Mouse (Mus musculus): ENCODE measurements at regions not wholly inside any gene's neighbourhood (a gene's known extent, or its start where the extent isn't known, plus 50 kb on each side); places are given as distances from the start of the nearest gene placed in this dataset.

- no peaks in the 10 kb centered on the region for H3K36me3 ChIP-seq (ENCODE audit: control insufficient read depth, insufficient read depth, low read length)
- no peak overlapping the region for H3K4me3 ChIP-seq (ENCODE audit: low read depth, low read length)
- no peaks in the 10 kb centered on the region for H3K27me3 ChIP-seq (ENCODE audit: control insufficient read depth, insufficient read depth, low read length)
- no peak overlapping the region for H3K9ac ChIP-seq (ENCODE audit: low read length)
- no peaks in the 10 kb centered on the region for H3K9me3 ChIP-seq (ENCODE audit: control insufficient read depth, low read length)
- WGBS, result 26% methylated on average over 12 of the region's 12 CpGs
- TF ChIP-seq CTCF (IDR thresholded peaks at IDR 0.05; ENCODE audit: low read depth) (no peak), EP300 (optimal IDR thresholded peaks at IDR 0.05) (no peak)
- H3K4me2 ChIP-seq (replicated peaks; ENCODE audit: low read depth), result peak overlapping the region; percentile 31
- peak overlapping the region; percentile 49; the same call in 1 of the 2 replicates for H3K27ac ChIP-seq (replicated peaks)
- H3K4me1 ChIP-seq (replicated peaks; ENCODE audit: control insufficient read depth, insufficient read depth), result no peaks in the 10 kb centered on the region
- ATAC-seq (ENCODE audit: low FRiP score, low TSS enrichment) (no peak; the same call in 1 of the 2 replicates), DNase-seq (ENCODE audit: low spot score) (no peak)
These were observed 267.8 kb upstream of the Arid1b start for GRCm38 (mm10) chr17:4726331-4726741.

GRCm38 (mm10) chr17:4734412-4734881, 259.7 kb upstream of the Arid1b start:
- Histone ChIP-seq H3K4me1 (replicated peaks; ENCODE audit: control insufficient read depth, insufficient read depth) (no peaks in the 10 kb centered on the region), H3K4me3 (ENCODE audit: low read depth, low read length) (no peak overlapping the region), H3K9me3 (ENCODE audit: control insufficient read depth, low read length) (no peaks in the 10 kb centered on the region), H3K4me2 (replicated peaks; ENCODE audit: low read depth) (no peak overlapping the region), H3K27ac (replicated peaks) (no peak overlapping the region), H3K9ac (ENCODE audit: low read length) (no peak overlapping the region), H3K36me3 (ENCODE audit: control insufficient read depth, insufficient read depth, low read length) (no peaks in the 10 kb centered on the region), H3K27me3 (ENCODE audit: control insufficient read depth, insufficient read depth, low read length) (no peaks in the 10 kb centered on the region)
- no peak for TF ChIP-seq CTCF (IDR thresholded peaks at IDR 0.05; ENCODE audit: low read depth)
- TF ChIP-seq EP300 (optimal IDR thresholded peaks at IDR 0.05), result no peak
- ATAC-seq (ENCODE audit: low FRiP score, low TSS enrichment) (no peak), DNase-seq (ENCODE audit: low spot score) (no peak)
- WGBS, result 24% methylated on average over 5 of the region's 5 CpGs

DNA sequence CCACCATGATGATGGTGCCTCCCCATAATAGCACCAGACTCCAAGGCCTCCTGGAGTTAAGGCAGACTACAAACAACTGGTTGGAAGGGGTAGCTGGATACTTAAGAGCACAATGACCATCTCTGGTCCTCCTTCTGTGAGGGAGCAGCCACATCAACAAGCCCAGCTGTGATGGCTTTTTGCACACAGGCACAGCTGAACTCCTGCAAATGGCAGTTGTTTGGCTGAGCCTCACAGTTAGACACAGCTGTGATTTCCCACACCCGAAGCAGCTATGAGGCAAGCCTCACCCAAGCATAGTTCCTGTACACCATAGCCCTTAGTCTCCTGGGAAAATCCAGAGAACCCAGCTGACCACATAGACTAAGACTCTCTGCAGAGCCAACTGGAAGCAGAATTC, 258.9 kb upstream of the Arid1b start:
- no peak overlapping the region for H3K4me3 ChIP-seq (ENCODE audit: low read depth, low read length)
- peak; percentile 54; the same call in 1 of the 2 replicates for ATAC-seq (ENCODE audit: low FRiP score, low TSS enrichment)
- H3K36me3 ChIP-seq (ENCODE audit: control insufficient read depth, insufficient read depth, low read length), result no peaks in the 10 kb centered on the region
- TF ChIP-seq EP300 (optimal IDR thresholded peaks at IDR 0.05), result no peak
- no peak for TF ChIP-seq CTCF (IDR thresholded peaks at IDR 0.05; ENCODE audit: low read depth)
- no peak overlapping the region for H3K9ac ChIP-seq (ENCODE audit: low read length)
- no peak overlapping the region for H3K4me2 ChIP-seq (replicated peaks; ENCODE audit: low read depth)
- H3K4me1 ChIP-seq (replicated peaks; ENCODE audit: control insufficient read depth, insufficient read depth), result no peaks in the 10 kb centered on the region
- WGBS, result 55% methylated on average over 1 of the region's 1 CpGs
- no peak overlapping the region; the same call in 1 of the 2 replicates for H3K27ac ChIP-seq (replicated peaks)
- no peaks in the 10 kb centered on the region for H3K27me3 ChIP-seq (ENCODE audit: control insufficient read depth, insufficient read depth, low read length)
- no peak for DNase-seq (ENCODE audit: low spot score)
- H3K9me3 ChIP-seq (ENCODE audit: control insufficient read depth, low read length), result no peaks in the 10 kb centered on the region

- TF ChIP-seq CTCF (IDR thresholded peaks at IDR 0.05; ENCODE audit: low read depth) (no peak), EP300 (optimal IDR thresholded peaks at IDR 0.05) (no peak)
- Histone ChIP-seq H3K9me3 (ENCODE audit: control insufficient read depth, low read length) (no peaks in the 10 kb centered on the region), H3K27me3 (ENCODE audit: control insufficient read depth, insufficient read depth, low read length) (no peaks in the 10 kb centered on the region), H3K9ac (ENCODE audit: low read length) (no peak overlapping the region), H3K4me1 (replicated peaks; ENCODE audit: control insufficient read depth, insufficient read depth) (no peaks in the 10 kb centered on the region), H3K27ac (replicated peaks) (no peak overlapping the region), H3K4me3 (ENCODE audit: low read depth, low read length) (no peak overlapping the region), H3K36me3 (ENCODE audit: control insufficient read depth, insufficient read depth, low read length) (no peaks in the 10 kb centered on the region), H3K4me2 (replicated peaks; ENCODE audit: low read depth) (no peak overlapping the region)
- no peak for ATAC-seq (ENCODE audit: low FRiP score, low TSS enrichment)
- 76% methylated on average over 3 of the region's 3 CpGs for WGBS
- DNase-seq (ENCODE audit: low spot score), result no peak
These were observed 257.4 kb upstream of the Arid1b start for GRCm38 (mm10) chr17:4736689-4737088.

- WGBS, result 29% methylated on average over 7 of the region's 7 CpGs
- H3K4me3 ChIP-seq (ENCODE audit: low read depth, low read length), result no peak overlapping the region
- ATAC-seq (ENCODE audit: low FRiP score, low TSS enrichment), result no peak
These were observed 255.2 kb upstream of the Arid1b start for GRCm38 (mm10) chr17:4738717-4739485.

GRCm38 (mm10) chr17:4740784-4741183, 253.3 kb upstream of the Arid1b start:
- no peaks in the 10 kb centered on the region for H3K9me3 ChIP-seq (ENCODE audit: control insufficient read depth, low read length)
- no peaks in the 10 kb centered on the region for H3K36me3 ChIP-seq (ENCODE audit: control insufficient read depth, insufficient read depth, low read length)
- H3K9ac ChIP-seq (ENCODE audit: low read length), result no peak overlapping the region
- no peak for TF ChIP-seq CTCF (IDR thresholded peaks at IDR 0.05; ENCODE audit: low read depth)
- no peak for TF ChIP-seq EP300 (optimal IDR thresholded peaks at IDR 0.05)
- no peak overlapping the region for H3K4me3 ChIP-seq (ENCODE audit: low read depth, low read length)
- ATAC-seq (ENCODE audit: low FRiP score, low TSS enrichment) (no peak), DNase-seq (ENCODE audit: low spot score) (no peak)
- H3K4me2 ChIP-seq (replicated peaks; ENCODE audit: low read depth), result no peak overlapping the region
- no peak overlapping the region for H3K27ac ChIP-seq (replicated peaks)
- no peaks in the 10 kb centered on the region for H3K4me1 ChIP-seq (replicated peaks; ENCODE audit: control insufficient read depth, insufficient read depth)
- 47% methylated on average over 5 of the region's 5 CpGs for WGBS
- no peaks in the 10 kb centered on the region for H3K27me3 ChIP-seq (ENCODE audit: control insufficient read depth, insufficient read depth, low read length)

More at GRCm38 (mm10) chr17:4738717-4739485, 255.2 kb upstream of the Arid1b start:
- Histone ChIP-seq H3K27ac (replicated peaks) (no peak overlapping the region), H3K4me1 (replicated peaks; ENCODE audit: control insufficient read depth, insufficient read depth) (no peaks in the 10 kb centered on the region), H3K36me3 (ENCODE audit: control insufficient read depth, insufficient read depth, low read length) (no peaks in the 10 kb centered on the region), H3K9me3 (ENCODE audit: control insufficient read depth, low read length) (no peaks in the 10 kb centered on the region), H3K27me3 (ENCODE audit: control insufficient read depth, insufficient read depth, low read length) (no peaks in the 10 kb centered on the region), H3K4me2 (replicated peaks; ENCODE audit: low read depth) (no peak overlapping the region), H3K9ac (ENCODE audit: low read length) (no peak overlapping the region)
- TF ChIP-seq EP300 (optimal IDR thresholded peaks at IDR 0.05) (no peak), CTCF (IDR thresholded peaks at IDR 0.05; ENCODE audit: low read depth) (no peak)
- no peak for DNase-seq (ENCODE audit: low spot score)
